Mouse (Mus musculus) megakaryocyte, embryonic 14.5 days (primary cell): ENCODE data around the gene Spata2.

Source experiments
- FLI1 ChIP-seq: IDR thresholded peaks from 2 replicates; pipeline ENCODE4 v1.6.1; 2012; ENCODE audit warnings: low read length, inconsistent platforms, mixed read lengths
- GATA1 ChIP-seq: IDR thresholded peaks from 3 replicates; pipeline ENCODE4 v1.6.1; 2012; ENCODE audit warnings: mixed read lengths, low read length, inconsistent platforms, borderline replicate concordance

DNA sequence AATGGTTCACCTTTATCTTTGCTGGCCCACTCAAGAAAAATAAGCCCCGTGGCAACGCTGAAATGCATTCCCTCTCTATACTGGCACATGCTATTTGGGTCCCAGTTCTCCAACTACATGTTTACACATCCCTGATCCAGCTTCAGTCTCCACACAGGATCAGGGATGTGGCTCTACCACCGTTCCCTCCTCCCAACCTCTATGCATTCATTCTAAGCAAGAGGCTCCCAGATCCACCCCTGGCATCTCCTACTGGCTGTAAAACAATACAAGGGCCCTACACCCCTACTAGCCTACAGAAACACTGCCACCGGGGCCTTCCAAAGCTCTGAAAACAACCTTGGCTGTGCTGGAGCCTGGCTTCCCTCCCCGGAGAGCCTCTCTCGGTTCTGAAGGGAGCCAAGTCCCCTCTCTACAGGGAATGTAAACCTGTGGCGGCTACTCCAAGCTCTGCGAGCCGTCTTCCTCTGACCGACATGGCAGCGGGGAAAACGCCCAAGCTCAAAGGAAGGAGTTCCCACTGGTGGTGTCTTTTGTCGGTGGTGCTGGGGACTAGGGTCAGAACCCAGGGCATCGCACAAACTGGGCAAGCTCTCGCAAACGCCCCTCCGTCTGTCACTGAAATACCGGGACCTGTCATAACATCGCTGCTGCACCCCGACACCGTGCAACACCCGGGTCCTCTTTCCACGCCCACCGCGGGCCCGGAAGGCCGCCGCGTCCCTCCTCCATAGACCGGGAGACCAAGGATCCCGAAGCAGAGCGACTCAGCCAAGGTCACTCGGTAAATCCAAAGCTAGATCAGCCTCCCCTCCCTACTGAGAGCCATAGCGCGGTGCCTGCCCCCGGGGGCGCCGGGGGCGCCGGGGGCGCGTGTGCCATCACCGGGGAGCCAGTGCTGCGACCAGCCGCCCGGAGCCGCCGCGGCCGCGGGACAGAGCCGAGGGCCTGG, 654 bp downstream of the Spata2 start, which contains the start of gene Rnf114:
- no peak for TF ChIP-seq GATA1
- no peak for TF ChIP-seq FLI1
